Mouse (Mus musculus): ENCODE results near the gene Hnrnpa2b1. TPM values are rescaled to one million over a fixed set of nuclear protein-coding genes. Genes with fewer than 3 reads are reported as not detected.

Hnrnpa2b1 gene
- polyA plus RNA-seq (2015; fragmentation: Nextera tagmentation; extraction: Ambion mirVana), result 613 and 721 TPM in 2 replicates

DNA sequence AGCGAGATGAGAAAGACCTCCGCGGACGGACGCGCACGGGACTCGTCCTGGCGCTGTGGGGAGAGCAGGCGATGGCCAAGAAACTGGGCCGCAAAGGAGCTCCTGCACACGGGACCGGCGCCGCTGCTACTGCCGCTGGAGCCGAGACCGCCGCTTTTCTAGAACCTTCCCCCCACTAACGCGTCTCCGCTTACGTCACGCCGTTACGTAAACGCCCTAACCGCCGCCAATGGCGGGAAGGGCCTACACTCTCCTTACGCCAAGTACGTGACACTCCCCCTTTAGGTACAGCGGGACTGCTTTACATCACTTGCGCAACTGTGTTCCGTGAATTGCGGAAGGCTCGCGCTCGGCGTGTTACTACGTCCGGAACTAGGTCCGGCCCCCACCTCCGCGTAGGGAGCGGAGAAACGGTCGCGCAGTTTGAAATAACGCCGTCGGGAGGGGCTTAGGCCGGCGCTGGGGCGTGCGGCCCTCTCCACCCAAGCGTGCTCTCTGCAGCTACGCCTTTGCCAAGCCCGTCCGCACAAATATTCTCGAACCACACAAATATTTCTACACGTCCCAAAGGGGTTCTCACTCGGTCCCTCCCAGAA lies at the start of gene Hnrnpa2b1:
TSS of gene Hnrnpa2b1 (minus strand) at position 180 of the 596 bp plus-strand sequence.
- Histone ChIP-seq H3K4me3 (ENCODE audit: low read depth, low read length) (peak within 1 kb of the TSS; percentile 97), H3K36me3 (ENCODE audit: insufficient read depth, low read length) (peaks cover 13% of the 10 kb centered on the region), H3K27me3 (replicated peaks; ENCODE audit: insufficient read depth, low read length) (no peaks in the 10 kb centered on the region), H3K4me2 (replicated peaks; ENCODE audit: low read depth, low read length) (peak within 1 kb of the TSS; percentile 60), H3K27ac (ENCODE audit: low read length) (peak within 1 kb of the TSS; percentile 100), H3K9ac (replicated peaks; ENCODE audit: low read depth) (peak within 1 kb of the TSS; percentile 99), H3K4me1 (ENCODE audit: insufficient read depth, low read depth, low read length) (0 out of 2 replicates have a peak, but pooled peaks cover 3% of the 10 kb centered on the region), H3K9me3 (ENCODE audit: low read length) (no peaks in the 10 kb centered on the region)
- peak; percentile 98 for DNase-seq (ENCODE audit: low spot score)
- TF ChIP-seq EP300 (IDR thresholded peaks at IDR 0.05) (peak; percentile 95), CTCF (IDR thresholded peaks at IDR 0.05) (no peak)
- ATAC-seq, result peak; percentile 91
- WGBS, result under 1% methylated on average over 63 of the region's 63 CpGs

DNA sequence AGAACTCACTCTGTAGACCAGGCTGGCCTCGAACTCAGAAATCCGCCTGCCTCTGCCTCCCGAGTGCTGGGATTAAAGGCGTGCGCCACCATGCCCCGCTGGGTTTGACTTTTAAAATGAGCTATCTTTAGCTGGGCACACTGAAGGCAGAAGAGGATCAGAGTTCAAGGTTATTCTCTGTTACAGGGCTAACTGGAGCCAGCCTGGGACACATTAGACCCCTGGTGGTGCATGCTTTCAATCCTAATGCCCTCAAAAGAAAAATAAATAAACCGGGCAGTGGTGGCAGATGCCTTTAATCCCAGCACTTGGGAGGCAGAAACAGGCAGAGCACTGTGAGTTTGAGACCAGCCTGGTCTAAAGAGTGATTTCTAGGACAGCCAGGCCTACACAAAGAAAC lies 45.2 kb upstream of the Hnrnpa2b1 start:
- ATAC-seq (no peak), DNase-seq (ENCODE audit: low spot score) (no peak)
- Histone ChIP-seq H3K36me3 (ENCODE audit: insufficient read depth, low read length) (no peaks in the 10 kb centered on the region), H3K9me3 (ENCODE audit: low read length) (no peaks in the 10 kb centered on the region), H3K4me1 (ENCODE audit: insufficient read depth, low read depth, low read length) (no peaks in the 10 kb centered on the region), H3K27ac (ENCODE audit: low read length) (no peak overlapping the region), H3K27me3 (replicated peaks; ENCODE audit: insufficient read depth, low read length) (no peaks in the 10 kb centered on the region), H3K4me3 (ENCODE audit: low read depth, low read length) (no peak overlapping the region), H3K9ac (replicated peaks; ENCODE audit: low read depth) (no peak overlapping the region), H3K4me2 (replicated peaks; ENCODE audit: low read depth, low read length) (no peak overlapping the region)
- TF ChIP-seq EP300 (IDR thresholded peaks at IDR 0.05) (no peak), CTCF (IDR thresholded peaks at IDR 0.05) (no peak)
- WGBS, result 86% methylated on average over 6 of the region's 7 CpGs

DNA sequence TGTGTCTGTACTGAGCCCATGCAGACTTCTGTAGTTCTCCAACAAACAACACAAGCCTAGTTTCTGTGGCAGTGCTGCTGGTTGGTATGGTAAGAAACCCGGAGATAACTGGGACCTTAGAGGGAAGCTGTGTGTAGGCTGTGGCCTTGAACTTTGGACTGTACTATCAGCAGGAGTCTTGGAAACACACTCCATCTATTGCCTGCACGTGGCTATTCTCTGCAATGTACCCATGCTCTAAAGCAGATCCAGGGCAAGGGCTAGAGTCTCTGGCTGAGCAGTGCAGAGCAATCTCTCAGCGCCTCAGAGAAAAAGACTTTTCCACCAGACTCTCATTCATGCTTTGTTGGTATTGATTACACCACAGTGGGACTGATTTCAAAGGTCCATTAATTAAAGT lies 44.1 kb upstream of the Hnrnpa2b1 start:
- Histone ChIP-seq H3K9me3 (ENCODE audit: low read length) (no peaks in the 10 kb centered on the region), H3K4me2 (replicated peaks; ENCODE audit: low read depth, low read length) (no peak overlapping the region), H3K27ac (ENCODE audit: low read length) (no peak overlapping the region), H3K27me3 (replicated peaks; ENCODE audit: insufficient read depth, low read length) (no peaks in the 10 kb centered on the region), H3K4me3 (ENCODE audit: low read depth, low read length) (no peak overlapping the region), H3K9ac (replicated peaks; ENCODE audit: low read depth) (no peak overlapping the region), H3K4me1 (ENCODE audit: insufficient read depth, low read depth, low read length) (no peaks in the 10 kb centered on the region), H3K36me3 (ENCODE audit: insufficient read depth, low read length) (no peaks in the 10 kb centered on the region)
- 70% methylated on average over 3 of the region's 3 CpGs for WGBS
- no peak for ATAC-seq
- TF ChIP-seq EP300 (IDR thresholded peaks at IDR 0.05) (no peak), CTCF (IDR thresholded peaks at IDR 0.05) (no peak)
- DNase-seq (ENCODE audit: low spot score), result no peak

DNA sequence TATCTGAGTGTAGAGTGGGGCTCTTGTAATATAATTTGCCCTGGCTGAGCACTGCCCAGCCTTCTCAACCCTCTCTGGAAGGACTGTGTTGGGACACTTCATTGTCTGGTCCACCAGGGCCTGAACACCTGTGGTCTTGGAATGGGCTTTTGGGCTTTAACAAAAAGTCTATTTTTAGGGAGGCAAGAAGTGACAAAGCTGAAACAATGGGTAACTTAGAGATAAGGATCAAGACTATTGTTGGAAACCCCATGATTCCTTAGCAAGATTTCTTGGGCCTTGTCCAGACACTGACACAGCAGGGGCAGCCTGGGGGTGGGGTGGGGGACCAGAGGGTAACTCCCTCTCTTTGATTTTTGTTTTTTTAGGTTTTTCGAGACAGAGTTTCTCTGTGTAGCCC lies 41.3 kb upstream of the Hnrnpa2b1 start:
- H3K4me2 ChIP-seq (replicated peaks; ENCODE audit: low read depth, low read length), result no peak overlapping the region
- ATAC-seq (no peak), DNase-seq (ENCODE audit: low spot score) (no peak)
- TF ChIP-seq CTCF (IDR thresholded peaks at IDR 0.05) (no peak), EP300 (IDR thresholded peaks at IDR 0.05) (no peak)
- no peaks in the 10 kb centered on the region for H3K9me3 ChIP-seq (ENCODE audit: low read length)
- WGBS, result 42% methylated on average over 1 of the region's 1 CpGs
- H3K4me1 ChIP-seq (ENCODE audit: insufficient read depth, low read depth, low read length), result no peaks in the 10 kb centered on the region
- H3K9ac ChIP-seq (replicated peaks; ENCODE audit: low read depth), result no peak overlapping the region
- no peaks in the 10 kb centered on the region for H3K27me3 ChIP-seq (replicated peaks; ENCODE audit: insufficient read depth, low read length)
- H3K27ac ChIP-seq (ENCODE audit: low read length), result no peak overlapping the region
- H3K4me3 ChIP-seq (ENCODE audit: low read depth, low read length), result no peak overlapping the region
- no peaks in the 10 kb centered on the region for H3K36me3 ChIP-seq (ENCODE audit: insufficient read depth, low read length)

DNA sequence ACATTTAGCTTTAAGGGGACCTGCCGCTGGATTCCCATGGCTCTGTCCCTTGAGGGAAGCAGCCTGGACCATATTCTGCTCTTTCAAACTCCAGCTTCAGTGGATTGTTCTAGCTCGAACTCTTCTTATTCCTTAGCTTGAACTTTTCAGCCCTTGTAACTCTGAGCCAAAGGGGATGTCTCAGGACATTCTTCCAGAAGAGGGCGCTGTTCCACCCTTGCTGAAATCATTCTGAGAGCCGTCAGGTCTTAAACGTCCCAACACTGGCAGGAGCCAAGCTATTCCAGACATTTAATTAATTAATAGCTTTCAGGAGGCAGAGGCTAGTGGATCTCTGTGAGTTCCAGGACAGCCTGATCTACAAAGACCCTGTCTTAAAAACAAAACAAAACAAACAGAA lies 40.4 kb upstream of the Hnrnpa2b1 start:
- no peaks in the 10 kb centered on the region for H3K4me1 ChIP-seq (ENCODE audit: insufficient read depth, low read depth, low read length)
- no peak for ATAC-seq
- no peaks in the 10 kb centered on the region for H3K27me3 ChIP-seq (replicated peaks; ENCODE audit: insufficient read depth, low read length)
- no peak overlapping the region for H3K4me2 ChIP-seq (replicated peaks; ENCODE audit: low read depth, low read length)
- no peak overlapping the region for H3K27ac ChIP-seq (ENCODE audit: low read length)
- no peak overlapping the region for H3K4me3 ChIP-seq (ENCODE audit: low read depth, low read length)
- DNase-seq (ENCODE audit: low spot score), result peak; percentile 49
- H3K36me3 ChIP-seq (ENCODE audit: insufficient read depth, low read length), result no peaks in the 10 kb centered on the region
- TF ChIP-seq EP300 (IDR thresholded peaks at IDR 0.05), result no peak
- peak; percentile 65 for TF ChIP-seq CTCF (IDR thresholded peaks at IDR 0.05)
- no peak overlapping the region for H3K9ac ChIP-seq (replicated peaks; ENCODE audit: low read depth)
- H3K9me3 ChIP-seq (ENCODE audit: low read length), result no peaks in the 10 kb centered on the region
- 30% methylated on average over 5 of the region's 5 CpGs for WGBS

DNA sequence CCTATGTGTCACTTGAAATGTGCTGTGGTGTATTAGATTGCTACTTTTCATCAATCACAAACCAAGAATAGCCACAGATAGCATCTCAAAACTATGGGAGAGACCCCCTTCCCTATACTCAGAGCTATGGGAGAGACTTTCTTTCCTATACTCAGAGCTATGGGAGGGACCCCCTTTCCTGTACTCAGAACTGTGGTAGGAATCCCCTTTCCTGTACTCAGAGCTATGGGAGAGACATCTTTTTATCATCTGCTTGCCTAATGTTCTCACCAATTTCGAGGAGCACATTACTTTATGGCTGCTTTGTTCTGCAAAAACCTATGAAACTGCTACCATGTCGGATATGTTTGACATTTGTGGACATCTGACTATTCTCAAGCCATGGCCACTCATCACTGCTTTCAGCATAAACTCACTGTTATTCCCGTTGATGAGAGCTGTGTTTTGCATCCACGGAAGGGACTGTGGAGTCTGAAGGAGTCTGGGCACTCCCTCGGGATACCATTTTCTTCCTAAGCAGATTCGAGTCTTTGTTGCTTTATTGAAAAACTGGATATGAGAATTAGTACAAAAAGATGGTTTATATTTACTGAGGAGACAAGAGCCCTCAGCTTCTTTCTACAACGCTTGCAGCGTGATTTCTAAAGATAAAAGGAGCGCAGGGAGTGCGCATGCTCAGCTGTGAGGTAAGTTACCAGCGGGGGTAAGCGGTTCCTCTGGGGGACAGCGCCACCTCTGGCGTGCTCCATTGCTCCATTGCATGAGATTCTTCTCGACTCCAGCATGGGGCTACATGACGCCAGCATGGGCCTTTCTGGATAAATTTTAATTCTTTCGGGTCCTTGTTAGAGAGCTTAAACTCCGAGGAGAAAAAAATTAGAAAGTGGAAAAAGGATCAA lies 39.3 kb upstream of the Hnrnpa2b1 start:
- Histone ChIP-seq H3K4me2 (replicated peaks; ENCODE audit: low read depth, low read length) (peak overlapping the region; percentile 37), H3K9me3 (ENCODE audit: low read length) (no peaks in the 10 kb centered on the region), H3K9ac (replicated peaks; ENCODE audit: low read depth) (no peak overlapping the region), H3K27me3 (replicated peaks; ENCODE audit: insufficient read depth, low read length) (no peaks in the 10 kb centered on the region), H3K4me1 (ENCODE audit: insufficient read depth, low read depth, low read length) (no peaks in the 10 kb centered on the region), H3K4me3 (ENCODE audit: low read depth, low read length) (no peak overlapping the region), H3K36me3 (ENCODE audit: insufficient read depth, low read length) (no peaks in the 10 kb centered on the region), H3K27ac (ENCODE audit: low read length) (no peak overlapping the region)
- peak; percentile 70; the same call in 1 of the 2 replicates for ATAC-seq
- TF ChIP-seq EP300 (IDR thresholded peaks at IDR 0.05), result no peak
- TF ChIP-seq CTCF (IDR thresholded peaks at IDR 0.05), result peak; percentile 85
- 23% methylated on average over 18 of the region's 18 CpGs for WGBS
- DNase-seq (ENCODE audit: low spot score), result peak; percentile 91
